Mouse (Mus musculus): ENCODE results near the gene Sik3.
"Not testable (repeated sequence)": the region's sequence is repeated elsewhere in the genome, so short reads cannot be mapped to it uniquely, and the experiment has no call there.

Sik3 gene

DNA sequence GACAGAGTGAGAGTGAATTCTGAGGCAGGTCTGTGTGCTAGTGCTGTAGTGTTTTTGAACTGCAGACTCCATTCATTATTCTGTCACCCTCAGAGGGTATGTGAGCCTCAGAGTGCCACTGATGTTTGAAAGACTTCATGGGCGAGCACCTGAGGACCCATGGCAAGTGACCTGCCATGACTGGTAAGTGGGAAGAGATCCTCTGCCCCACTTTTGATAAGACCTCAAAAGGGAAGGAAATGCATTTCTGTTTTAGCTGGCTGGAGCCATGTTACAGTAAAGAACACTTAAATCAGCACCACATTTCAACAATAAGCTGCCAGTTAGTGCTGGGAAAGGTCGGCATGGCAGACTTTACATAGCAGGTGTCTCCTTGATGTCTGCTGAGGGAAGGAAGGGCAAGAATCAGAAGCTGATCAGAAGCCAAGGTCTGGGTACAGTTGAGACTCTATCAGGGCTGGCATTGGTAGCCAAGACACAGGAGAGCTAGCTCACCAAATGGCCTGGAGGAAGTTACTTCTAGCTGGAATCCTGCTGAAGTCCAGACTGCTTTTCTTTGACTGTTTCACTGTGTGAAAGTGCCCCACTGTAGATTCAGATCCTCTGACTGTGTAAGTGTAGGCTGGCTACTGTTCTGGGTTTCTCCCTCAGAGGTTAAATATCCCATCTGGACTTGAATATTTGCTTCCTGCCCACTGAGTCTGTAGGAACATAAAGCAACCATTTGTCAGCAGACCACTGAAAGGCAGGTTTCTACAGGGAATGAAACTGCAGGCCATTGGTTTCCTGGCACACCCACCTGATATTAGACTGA, 138.5 kb downstream of the Sik3 start:
- DNase-seq (ENCODE audit: low read depth, low spot score): no peak

DNA sequence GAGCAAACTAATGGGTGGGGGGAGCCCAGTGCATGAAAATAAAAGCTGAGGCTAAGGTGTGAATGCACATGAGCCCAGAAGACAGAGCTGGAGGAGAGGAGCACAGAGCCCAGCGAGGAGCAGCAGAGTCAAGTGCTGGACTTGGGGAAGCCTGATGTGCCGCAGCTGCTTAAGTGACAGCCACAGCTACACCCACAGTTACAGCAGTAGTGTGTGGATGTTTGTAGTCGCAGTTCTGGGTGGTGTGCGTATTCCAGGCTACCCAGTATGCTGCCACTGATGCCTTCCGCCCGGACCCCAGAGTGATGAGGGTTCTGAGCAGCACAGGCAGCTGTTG, 139.1 kb downstream of the Sik3 start:
- no peak for DNase-seq (ENCODE audit: low read depth, low spot score)

DNA sequence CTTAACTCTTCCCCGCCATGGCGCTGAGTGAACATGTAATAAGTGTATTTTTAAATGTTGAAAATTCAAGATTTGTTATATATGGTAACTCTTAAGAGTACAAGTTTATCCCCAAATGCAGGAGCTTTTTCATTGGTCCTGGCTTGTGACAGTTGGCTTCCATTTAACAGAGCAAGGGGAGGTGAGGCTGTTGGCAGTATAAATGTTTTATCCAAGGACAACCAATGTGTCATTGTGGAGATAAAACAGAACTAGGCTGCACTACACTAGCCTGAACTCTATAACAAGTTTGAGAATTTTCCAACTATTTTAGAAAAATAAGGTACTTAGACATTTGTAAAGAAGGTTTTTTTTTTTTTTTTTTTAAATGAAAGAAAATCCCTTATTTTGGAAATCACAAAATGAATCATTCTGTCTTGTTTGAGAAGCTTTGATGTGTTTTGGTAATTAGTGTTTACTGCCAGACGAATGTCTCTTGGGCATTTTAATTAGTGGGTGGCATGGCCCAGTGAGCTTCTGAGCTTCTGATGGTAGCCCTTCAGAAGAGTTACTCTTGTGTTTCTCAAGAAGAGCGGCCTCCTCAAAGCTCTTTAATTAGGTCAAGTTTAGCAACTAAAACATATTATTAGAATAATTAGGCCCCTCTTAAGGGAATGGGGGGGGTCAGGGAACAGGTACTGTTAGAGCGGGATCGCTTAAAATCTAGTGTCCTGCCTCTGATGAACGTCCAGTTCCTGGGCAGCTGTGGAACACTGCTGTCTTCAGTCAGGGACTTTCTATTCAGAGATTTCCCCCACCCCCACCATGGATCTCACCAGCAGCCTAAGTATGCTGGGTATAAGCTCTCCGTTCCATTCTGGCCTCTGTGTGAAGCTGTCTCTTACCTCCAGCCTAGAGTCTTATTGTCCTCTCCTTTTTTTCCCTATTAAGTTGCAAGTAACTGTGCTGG, 139.7 kb downstream of the Sik3 start:
- DNase-seq (ENCODE audit: low read depth, low spot score): peak; percentile 13

DNA sequence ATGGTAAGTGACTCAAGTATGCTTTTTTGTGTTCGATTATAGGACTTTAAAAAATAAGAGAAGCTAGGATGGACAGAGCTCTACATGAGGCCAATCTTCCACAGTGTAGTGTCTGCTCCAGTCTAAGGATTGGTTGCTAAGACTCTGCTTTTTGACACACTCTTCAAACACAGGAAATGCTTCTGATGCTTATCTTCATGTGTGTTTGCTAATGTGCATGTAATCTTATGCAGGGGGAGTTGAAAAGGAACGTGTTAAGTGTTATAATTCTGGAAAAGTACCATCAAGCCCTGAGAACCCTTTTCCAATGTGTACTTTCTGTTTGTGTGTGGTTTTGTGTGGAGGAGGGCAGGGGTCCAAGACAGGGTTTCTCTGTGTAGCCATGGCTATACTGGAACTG, 141.8 kb downstream of the Sik3 start:
- DNase-seq (ENCODE audit: low read depth, low spot score): no peak

DNA sequence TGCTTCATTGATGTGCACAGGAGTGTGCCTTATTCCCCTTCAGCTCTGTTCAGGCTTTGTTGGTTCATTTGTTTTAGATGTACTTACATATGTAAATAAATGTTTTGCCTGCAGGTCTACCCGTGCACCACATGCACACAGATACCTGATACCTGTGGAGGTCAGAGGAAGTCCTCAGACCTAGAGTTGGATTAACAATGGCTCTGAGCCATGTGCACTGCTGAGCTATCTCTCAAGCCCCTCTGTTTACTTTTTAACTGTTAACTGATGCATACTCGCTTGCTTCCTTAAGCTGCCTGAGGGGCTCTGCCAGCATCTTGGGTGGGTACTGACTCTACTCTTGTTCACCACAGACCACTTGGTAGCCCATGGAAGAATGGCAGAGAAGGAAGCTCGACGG, 142.4 kb downstream of the Sik3 start:
- DNase-seq (ENCODE audit: low read depth, low spot score): no peak

DNA sequence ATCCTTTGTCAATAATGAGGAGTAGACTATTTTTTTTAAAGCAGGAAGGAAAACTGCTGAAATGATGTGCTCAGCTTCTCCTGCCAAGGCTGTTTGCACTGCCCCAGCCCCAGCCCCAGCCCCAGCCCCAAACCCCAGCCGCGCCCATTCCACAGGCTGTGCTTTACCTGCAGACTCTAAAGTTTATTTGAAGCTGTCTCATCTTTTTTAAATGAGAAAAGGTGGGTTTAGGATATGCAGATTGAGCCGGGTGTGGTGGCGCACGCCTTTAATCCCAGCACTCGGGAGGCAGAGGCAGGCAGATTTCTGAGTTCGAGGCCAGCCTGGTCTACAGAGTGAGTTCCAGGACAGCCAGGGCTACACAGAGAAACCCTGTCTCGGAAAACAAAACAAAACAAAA, 143.2 kb downstream of the Sik3 start:
- not testable (repeated sequence) for DNase-seq (ENCODE audit: low read depth, low spot score)

DNA sequence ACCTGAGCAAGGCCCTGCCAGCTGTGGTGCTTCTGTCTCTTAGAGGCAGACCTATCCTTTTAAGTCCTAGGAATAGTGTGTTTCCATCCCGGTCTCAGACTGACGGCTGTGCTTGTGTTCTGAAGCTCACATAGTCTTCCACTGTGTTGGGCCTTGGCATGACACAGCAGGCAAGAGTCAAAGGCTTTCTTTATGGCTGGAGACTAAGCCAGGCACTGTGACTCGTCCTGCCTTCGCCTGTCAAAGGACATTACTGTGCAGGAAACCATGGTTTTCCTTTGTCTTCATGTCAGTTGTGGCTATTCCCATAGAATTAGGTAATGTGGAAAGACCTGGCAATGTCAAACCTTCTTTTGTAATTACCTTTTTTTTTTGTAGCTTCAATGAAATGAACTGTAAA, 144.1 kb downstream of the Sik3 start:
- DNase-seq (ENCODE audit: low read depth, low spot score): no peak

DNA sequence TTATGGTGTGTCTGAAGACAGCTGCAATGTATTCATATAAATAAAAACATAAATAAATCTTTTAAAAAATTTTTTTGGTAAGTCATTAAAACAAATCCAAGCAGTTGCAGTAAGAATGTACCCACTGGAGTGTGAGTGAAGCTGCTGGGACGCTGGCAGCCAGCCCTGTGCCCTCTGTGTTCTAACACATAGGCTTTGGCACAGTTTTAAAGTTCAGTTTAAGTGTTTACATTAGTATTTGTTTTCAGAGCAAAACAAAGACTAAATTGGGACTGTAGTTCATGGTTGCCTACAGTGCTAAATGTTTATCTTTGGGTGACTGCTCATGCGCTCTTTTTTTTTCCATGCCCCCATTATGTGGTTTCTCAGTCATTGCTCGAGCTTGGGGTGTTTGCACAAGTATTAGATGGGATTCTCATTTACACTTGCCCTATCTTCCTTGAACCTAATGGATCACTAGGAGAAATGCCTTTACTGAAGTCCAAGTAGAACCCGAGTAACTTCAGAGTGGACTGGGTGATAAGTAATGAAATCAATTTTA, 145.7 kb downstream of the Sik3 start:
- no peak for DNase-seq (ENCODE audit: low read depth, low spot score)

DNA sequence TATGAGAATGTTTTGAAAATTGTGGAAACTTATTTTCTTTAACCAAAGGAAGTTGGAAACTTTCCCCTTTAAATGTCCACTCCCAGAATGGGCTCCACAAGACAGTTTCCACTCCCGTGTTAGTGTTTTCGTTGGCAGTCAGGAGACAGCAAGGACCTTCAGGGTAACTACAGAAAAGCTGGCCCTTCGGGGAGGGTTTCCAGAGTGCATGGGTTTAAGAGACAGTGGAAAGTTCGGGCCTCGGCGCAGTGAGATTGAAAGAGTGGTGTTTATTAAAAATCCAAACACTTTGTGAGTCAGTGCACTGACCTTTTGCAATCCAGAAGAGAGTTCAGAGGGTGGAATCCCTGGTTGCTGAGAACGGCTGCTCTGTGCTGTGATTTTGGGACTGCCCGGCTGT, 150.8 kb downstream of the Sik3 start:
- DNase-seq (ENCODE audit: low read depth, low spot score): no peak

DNA sequence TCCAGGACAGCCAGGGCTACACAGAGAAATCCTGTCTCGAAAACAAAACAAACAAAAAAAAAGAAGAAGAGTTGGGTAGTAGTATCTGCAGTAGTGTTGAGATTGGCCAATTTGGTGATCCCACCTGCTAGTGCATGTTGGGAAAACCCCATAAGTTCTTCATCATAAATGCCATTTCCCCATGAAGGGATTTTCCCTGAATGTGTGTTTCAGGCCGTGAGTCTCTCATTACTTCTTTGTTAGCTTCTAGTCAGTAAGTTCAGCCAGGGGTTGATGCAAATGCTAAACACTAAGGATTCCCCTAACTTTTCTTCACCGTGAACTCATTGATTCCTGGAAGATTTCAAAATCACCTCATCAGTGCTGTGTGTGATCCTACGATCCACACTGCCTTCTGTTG, 156.2 kb downstream of the Sik3 start:
- no peak for DNase-seq (ENCODE audit: low read depth, low spot score)

DNA sequence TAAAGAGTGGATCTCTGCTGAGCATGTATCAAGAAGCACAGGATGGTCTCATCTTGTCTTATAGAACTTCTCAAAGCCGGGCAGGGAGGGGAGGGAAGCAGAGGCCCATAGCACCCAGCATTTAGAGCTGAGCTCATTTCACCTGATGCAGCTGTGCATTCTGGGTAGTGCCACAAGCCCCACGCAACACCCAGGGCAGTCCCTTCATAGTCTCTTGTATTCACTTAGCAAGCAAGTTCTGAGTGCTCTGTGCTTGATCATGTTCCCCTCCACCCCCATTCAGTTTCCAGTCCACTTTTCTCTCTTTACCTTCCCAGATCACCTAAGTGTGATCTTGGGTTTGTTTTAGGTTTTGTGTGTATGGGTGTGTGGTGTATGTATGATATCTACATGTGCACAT, 159.6 kb downstream of the Sik3 start:
- no peak for DNase-seq (ENCODE audit: low read depth, low spot score)

DNA sequence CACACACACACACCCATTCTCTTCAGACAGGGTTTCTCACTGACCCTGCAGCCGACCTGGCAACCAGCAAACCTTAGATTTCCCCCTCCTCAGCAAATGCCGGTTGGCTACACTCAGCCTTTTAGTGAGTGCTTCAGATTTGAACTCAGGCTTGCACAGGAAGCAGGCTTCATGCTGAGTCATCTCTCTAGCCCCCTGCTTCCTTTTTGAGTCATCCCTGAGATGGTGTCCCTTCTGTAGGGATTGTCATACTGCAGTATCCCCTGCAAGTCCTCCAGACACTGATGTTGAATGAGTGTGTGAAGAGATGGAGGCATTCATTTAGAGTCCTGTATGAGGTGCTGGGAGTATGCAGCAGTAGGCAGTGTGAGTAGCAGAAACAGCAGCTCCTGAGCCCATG, 160.3 kb downstream of the Sik3 start:
- no peak for DNase-seq (ENCODE audit: low read depth, low spot score)

DNA sequence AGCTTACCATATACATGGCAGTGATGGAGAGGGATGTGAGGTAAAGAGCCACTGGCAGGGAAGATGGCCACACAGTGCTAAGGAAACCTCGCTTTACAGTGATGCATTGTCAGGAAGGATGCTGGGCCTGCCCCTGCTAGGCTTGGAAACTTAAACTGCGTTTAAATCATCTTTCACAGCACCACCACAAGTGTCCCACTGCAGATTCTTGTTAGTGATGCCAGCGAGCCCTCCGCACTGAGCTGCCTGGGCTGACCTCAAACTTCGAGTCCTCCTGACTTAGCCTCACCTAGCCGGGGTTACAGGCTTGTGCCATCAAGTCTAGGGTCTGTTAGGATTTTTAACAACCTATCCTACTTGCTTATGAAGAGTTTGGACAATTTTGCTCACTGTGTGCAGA, 161.3 kb downstream of the Sik3 start:
- no peak for DNase-seq (ENCODE audit: low read depth, low spot score)

DNA sequence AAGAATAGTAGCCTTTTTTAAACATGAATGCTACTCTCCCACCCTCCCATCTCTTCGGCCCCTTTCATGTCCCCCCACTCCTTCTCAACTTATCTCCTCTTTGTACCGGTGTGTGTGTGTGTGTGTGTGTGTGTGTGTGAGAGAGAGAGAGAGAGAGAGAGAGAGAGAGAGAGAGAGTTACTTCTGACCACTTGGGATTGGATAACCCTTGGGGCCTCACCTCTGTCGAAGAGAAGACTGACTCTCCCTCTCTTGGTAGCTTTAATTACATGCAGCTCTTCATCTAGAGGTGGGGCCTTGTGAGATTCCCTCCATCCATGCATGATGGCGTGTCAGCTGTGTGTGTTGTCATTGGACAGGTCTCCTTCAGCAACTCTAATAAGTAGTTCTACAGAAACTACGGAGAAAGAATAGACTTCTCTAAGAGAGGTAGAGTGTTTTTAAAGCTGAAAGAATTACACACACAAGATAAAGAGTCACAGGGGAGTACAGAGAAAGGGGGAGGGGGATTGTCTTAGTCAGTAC, 162.2 kb downstream of the Sik3 start:
- no peak for DNase-seq (ENCODE audit: low read depth, low spot score)

DNA sequence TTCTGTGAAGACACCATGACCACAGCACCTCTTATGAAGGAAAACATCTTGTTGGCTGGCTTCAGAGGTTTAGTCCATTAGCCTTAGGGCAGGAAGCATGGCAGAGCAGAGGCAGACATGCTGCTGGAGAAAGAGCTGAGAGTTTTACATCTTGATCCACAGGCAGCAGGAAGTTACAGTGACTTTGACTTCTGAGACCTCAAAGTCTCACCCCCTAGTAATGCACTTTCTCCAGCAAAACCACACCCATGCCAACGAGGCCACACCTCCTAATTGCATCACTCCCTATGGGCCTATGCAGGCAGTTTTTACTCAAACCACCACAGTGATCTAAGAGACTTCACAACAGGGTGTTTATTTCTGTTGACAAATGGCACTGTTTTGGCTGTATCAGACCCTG, 162.7 kb downstream of the Sik3 start:
- DNase-seq (ENCODE audit: low read depth, low spot score): no peak

DNA sequence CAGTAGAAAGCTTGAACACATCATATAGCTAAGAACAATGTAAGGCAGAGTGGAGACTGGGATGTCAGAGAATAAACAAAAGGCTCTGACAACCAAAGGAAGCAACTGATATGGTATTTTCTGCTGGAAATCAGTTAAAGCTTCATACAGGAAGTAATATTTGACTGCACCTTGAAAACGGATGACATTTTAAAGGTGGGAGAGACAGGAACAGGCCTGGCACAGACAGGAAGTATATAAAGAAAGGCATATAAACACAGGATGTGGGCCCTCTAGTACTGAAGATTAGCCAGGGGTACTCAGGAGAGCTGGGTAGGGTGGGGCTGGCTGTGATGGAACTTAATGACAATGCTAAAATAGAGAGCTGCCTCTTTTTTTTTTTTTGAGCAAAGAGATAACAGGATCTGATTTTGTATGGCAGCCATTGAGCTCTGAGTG, 163.3 kb downstream of the Sik3 start:
- no peak for DNase-seq (ENCODE audit: low read depth, low spot score)

DNA sequence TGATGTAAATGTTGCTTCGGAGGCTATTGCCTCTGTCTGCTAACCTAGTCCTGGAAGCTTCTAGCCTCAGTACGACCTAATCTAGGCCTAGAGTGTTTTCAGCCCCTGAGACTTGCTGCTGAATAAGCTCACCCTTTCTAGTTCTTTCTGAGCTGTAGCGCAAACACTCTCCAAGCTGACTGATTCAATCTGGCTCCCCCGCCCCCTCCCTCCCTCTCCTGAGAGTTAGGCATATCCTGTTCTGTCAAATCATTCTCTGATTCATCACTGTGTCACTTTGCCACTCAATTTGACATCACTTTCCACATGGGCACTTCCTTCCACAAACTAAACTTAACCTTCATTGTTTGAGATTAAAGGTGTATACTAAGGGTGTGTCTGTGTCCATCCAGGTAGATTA, 164.0 kb downstream of the Sik3 start:
- DNase-seq (ENCODE audit: low read depth, low spot score): no peak

DNA sequence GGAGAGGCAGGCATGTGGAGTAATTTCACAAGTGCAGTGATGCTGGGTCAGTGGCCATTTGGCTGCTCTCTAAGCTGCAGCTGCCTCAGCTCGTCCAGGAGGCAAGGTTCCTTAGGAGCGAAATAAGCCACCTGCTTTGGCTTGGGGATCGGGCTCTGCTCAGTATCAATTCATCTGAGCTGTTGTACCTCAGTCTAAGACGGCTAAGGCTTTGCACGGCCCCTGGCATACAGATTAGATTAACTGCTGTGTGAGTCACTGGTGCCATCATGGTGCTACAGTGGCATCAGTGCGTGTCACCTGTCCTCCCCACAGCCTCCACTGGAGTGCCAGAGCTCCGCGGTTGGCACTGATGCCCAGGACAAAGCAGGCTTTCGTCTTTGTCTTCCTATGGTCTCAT, 166.0 kb downstream of the Sik3 start:
- DNase-seq (ENCODE audit: low read depth, low spot score): no peak

DNA sequence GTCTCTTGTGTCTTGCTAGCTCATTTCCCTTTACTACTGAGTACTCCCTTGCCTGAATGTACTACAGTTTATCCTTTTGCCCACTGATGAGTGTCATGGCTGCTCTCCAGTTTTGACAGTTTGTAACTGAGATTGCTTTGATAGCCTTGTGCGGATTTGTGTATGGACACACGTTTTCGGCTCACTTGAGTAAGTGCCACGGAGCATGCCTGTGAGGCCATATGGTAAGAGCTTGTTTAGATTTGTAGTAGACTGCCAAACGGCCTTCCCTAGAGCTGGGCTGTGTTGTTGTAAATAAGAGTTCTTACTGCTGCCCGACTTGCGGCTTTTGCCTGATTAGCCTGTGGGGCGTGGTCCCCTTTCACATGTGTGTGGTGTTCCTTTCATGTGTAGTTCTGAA, 168.7 kb downstream of the Sik3 start:
- DNase-seq (ENCODE audit: low read depth, low spot score): no peak

DNA sequence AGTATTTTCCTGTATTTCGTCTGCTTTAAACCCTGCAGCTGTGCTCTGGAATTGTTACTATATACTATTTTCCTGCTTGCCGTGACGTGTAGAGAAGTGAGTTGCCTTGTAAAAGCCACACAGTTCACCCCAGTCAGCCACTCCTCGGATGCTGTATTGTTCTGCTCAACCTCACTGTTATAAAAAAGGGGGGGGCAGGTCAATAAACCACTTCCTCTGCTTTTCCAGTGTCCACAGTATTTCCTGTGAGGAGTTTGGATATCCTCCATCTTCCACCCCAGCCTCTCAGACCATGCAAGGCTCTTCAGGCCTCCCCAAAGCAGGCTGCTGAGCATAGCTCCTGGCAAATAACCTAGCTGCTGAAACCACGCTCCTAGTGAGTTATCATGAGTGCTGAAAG, 171.9 kb downstream of the Sik3 start:
- DNase-seq (ENCODE audit: low read depth, low spot score): no peak

DNA sequence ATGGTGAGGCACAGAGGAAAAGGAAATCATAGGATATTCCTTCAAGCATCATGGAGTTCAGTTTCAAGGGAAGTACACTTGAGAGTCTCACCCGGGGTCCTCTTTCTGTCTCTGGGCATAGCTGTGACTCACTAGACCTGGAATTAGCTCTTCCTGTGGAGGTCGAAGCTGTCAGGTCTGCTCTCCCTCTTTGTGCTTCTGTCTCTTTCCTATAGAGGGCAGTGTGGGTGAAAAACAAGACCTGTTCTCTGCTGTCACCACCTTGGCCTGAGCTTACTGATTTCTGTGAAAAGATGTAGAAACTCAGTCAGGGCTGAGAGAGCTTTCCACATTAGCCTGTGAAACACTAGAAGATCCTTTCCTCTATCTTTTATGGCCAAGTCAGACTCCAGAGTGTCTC, 172.6 kb downstream of the Sik3 start:
- no peak for DNase-seq (ENCODE audit: low read depth, low spot score)

DNA sequence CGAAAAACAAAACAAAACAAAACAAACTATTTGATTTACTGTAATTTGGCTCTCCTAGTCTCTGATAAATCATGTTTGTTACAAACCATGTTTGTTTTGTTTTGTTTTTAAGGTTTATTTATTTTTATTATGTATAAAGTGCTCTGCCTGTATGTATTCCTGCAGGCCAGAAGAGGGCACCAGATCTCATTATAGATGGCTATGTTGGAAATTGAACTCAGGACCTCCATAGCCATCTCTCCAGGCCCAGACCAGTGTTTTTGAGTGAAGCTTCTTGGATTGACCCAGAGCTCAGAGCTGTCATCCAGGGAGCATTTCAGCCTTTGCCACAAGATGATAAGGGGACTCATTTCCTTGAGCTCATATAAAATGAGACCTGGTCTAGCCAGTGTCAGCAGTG, 173.8 kb downstream of the Sik3 start:
- DNase-seq (ENCODE audit: low read depth, low spot score): no peak
